ENCODE assay signal across 8 mouse cellular contexts in genomic region chr1:39253771-39254170, GRCm38 (mm10).
DNase-seq lines count a peak whose midpoint lies in the region; ATAC-seq lines count a peak whose summit lies in the region.

No protein-coding gene starts in this region.

- ATAC-seq in CD4-positive, CD25-positive, alpha-beta regulatory T cell, adult 4 months: no peak

- peak; percentile 45 for DNase-seq in CD4-positive, CD25-positive, alpha-beta regulatory T cell, adult 2 months (ENCODE audit: low read depth, low spot score)
- peak; percentile 42 for DNase-seq in ovary, postnatal 36 days (ENCODE audit: low spot score)
- DNase-seq in ovary, postnatal 14 days (ENCODE audit: low spot score): no peak
- peak; percentile 21 for DNase-seq in embryo, embryonic 10.5 days (ENCODE audit: low spot score)
- peak; percentile 18 for DNase-seq in lung, postnatal 25 days (ENCODE audit: low spot score)
- no peak for DNase-seq in ovary, adult 18-20 months (ENCODE audit: low spot score)
- DNase-seq in frontal cortex, postnatal 10 days (ENCODE audit: low spot score in 2 of 2): no peak

Comparison
In these comparisons a context has a peak if more than half of its experiments do, and no peak if none do; other contexts are left out.
1. DNase-seq: peak in CD4-positive, CD25-positive, alpha-beta regulatory T cell, adult 2 months (single experiment), ovary, postnatal 36 days (single experiment), embryo, embryonic 10.5 days (single experiment) and lung, postnatal 25 days (single experiment); none in ovary, postnatal 14 days (single experiment), ovary, adult 18-20 months (single experiment) and frontal cortex, postnatal 10 days (0 of 2).